Mouse (Mus musculus) right cerebral cortex, postnatal 36 days (tissue): ENCODE measurements at regions not wholly inside any gene's neighbourhood (a gene's known extent, or its start where the extent isn't known, plus 50 kb on each side); places are given as distances from the start of the nearest gene placed in this dataset.

Source experiments
- DNase-seq, 2 experiments: peaks; one replicate each; pipeline ENCODE4 v3.0.0; 2022; ENCODE audit warnings: low spot score in 2 of 2, mixed read lengths in 1 of 2

GRCm38 (mm10) chr8:87417466-87417865, 54.9 kb downstream of the Cbln1 start:
- DNase-seq = no peak

- DNase-seq = no peak
Observed at GRCm38 (mm10) chr8:87415051-87415630, 57.3 kb downstream of the Cbln1 start.

- DNase-seq = no peak
Observed at GRCm38 (mm10) chr8:87389016-87389415, 83.4 kb downstream of the Cbln1 start.

GRCm38 (mm10) chr8:87383527-87384206, 88.7 kb downstream of the Cbln1 start:
- DNase-seq = no peak

- DNase-seq = no peak
Observed at GRCm38 (mm10) chr8:87382311-87382710, 90.1 kb downstream of the Cbln1 start.

- DNase-seq = no peak
Observed at GRCm38 (mm10) chr8:87380791-87381190, 91.6 kb downstream of the Cbln1 start.

- DNase-seq = no peak
Observed at GRCm38 (mm10) chr8:87379296-87379695, 93.1 kb downstream of the Cbln1 start.

- DNase-seq = no peak
Observed at GRCm38 (mm10) chr8:87374044-87374443, 98.4 kb downstream of the Cbln1 start.

GRCm38 (mm10) chr8:87373535-87373934, 98.9 kb downstream of the Cbln1 start:
- no peak for DNase-seq

- no peak for DNase-seq
Observed at GRCm38 (mm10) chr8:87372061-87372460, 100.3 kb downstream of the Cbln1 start.

- no peak for DNase-seq
Observed at GRCm38 (mm10) chr8:87370194-87370593, 102.2 kb downstream of the Cbln1 start.

GRCm38 (mm10) chr8:87350471-87350870, 121.9 kb downstream of the Cbln1 start:
- no peak for DNase-seq

GRCm38 (mm10) chr8:87349781-87350181, 122.6 kb downstream of the Cbln1 start:
- DNase-seq = no peak

GRCm38 (mm10) chr8:87329371-87329770, 143.0 kb downstream of the Cbln1 start:
- no peak for DNase-seq

- no peak for DNase-seq
Observed at GRCm38 (mm10) chr8:87314570-87314969, 157.8 kb downstream of the Cbln1 start.

GRCm38 (mm10) chr8:87311282-87311681, 161.1 kb downstream of the Cbln1 start:
- DNase-seq = no peak

GRCm38 (mm10) chr8:87308311-87308710, 164.1 kb downstream of the Cbln1 start:
- no peak for DNase-seq

- no peak for DNase-seq
Observed at GRCm38 (mm10) chr8:87305001-87305400, 167.4 kb downstream of the Cbln1 start.

GRCm38 (mm10) chr8:87303522-87303921, 168.9 kb downstream of the Cbln1 start:
- DNase-seq = no peak

GRCm38 (mm10) chr8:87297761-87298160, 174.6 kb downstream of the Cbln1 start:
- no peak for DNase-seq

- no peak for DNase-seq
Observed at GRCm38 (mm10) chr8:87297331-87297730, 175.1 kb downstream of the Cbln1 start.

- DNase-seq = no peak
Observed at GRCm38 (mm10) chr8:87286059-87286458, 186.3 kb downstream of the Cbln1 start.

- DNase-seq = no peak
Observed at GRCm38 (mm10) chr8:87284356-87284755, 188.1 kb downstream of the Cbln1 start.

GRCm38 (mm10) chr8:87282511-87282910, 189.9 kb downstream of the Cbln1 start:
- no peak for DNase-seq
